Mouse (Mus musculus): ENCODE measurements around the gene Thy1. TPM values are rescaled to one million over a fixed set of nuclear protein-coding genes. Genes with fewer than 3 reads are reported as not detected.

The Thy1 gene
- total RNA-seq, 1 experiment: 10.2 TPM

DNA sequence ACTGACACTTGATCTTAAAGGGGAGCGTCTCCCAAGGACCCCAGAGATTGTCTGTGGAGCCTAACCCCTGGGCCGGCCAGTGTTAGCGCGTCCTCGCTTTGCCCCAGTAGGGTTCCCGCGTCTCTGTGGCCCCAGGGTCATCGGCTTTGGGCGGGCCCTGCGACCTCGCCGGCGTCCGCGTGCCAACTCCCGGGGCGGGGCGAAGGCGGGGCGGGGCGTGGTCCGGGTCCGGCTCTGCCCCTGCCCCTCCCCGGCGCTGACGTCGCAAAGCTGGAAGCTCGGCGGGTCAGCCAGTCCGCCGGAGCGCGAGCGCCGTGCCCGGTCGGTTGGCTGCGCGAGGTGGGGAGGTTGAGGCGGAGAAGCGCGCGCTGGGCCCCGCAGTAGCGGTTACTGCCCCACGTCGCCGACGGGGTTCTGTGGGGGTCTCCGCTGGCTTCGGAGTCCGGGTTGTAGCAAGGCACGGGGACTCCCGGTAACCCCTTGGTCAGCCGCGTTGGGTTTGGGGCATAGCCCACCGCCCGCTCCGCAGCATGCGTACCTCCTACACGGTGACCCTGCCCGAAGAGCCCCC is 41.6 kb downstream of the Thy1 start:
- no peak overlapping the region for H3K27ac ChIP-seq (ENCODE audit: insufficient read depth, low read depth, low read length, poor library complexity, severe bottlenecking)
- TF ChIP-seq HCFC1 (IDR thresholded peaks at IDR 0.05; ENCODE audit: borderline replicate concordance, insufficient read depth, low read length): no peak
- TF ChIP-seq ZNF384 (IDR thresholded peaks at IDR 0.05; ENCODE audit: low read depth, low read length): no peak
- no peak for TF ChIP-seq MAFK (IDR thresholded peaks at IDR 0.05; ENCODE audit: insufficient read depth, low read depth, low read length)
- TF ChIP-seq CHD2 (IDR thresholded peaks at IDR 0.05; ENCODE audit: low read depth, low read length): no peak
- no peak for TF ChIP-seq ZC3H11A (IDR thresholded peaks at IDR 0.05; ENCODE audit: borderline replicate concordance, low read depth, low read length)
- peak overlapping the region; percentile 80 to 87 for H3K4me3 ChIP-seq (ENCODE audit: insufficient read depth in 1 of 2, low read depth in 1 of 2, low read length in 2 of 2, poor library complexity in 1 of 2, severe bottlenecking in 1 of 2)
- peak overlapping the region; percentile 79 for H3K9ac ChIP-seq (ENCODE audit: insufficient read depth, low read depth, low read length, poor library complexity, severe bottlenecking)
- H3K4me1 ChIP-seq (ENCODE audit: control insufficient read depth in 2 of 2, insufficient read depth in 2 of 2, low read length in 2 of 2, poor library complexity in 1 of 2): peaks cover 4 to 22% of the 10 kb centered on the region in 2 experiments
- in situ Hi-C loops (cut with MboI; ENCODE audit: low sequenced_read_pairs in 2 of 2, unreplicated experiment in 2 of 2): no loop called here
- H3K9me3 ChIP-seq (ENCODE audit: control insufficient read depth, insufficient read depth, low read depth, low read length): no peaks in the 10 kb centered on the region
- no peak for DNase-seq (ENCODE audit: low read depth, low spot score)
- H3K36me3 ChIP-seq (ENCODE audit: control insufficient read depth, insufficient read depth, low read length, poor library complexity, severe bottlenecking): no peaks in the 10 kb centered on the region

DNA sequence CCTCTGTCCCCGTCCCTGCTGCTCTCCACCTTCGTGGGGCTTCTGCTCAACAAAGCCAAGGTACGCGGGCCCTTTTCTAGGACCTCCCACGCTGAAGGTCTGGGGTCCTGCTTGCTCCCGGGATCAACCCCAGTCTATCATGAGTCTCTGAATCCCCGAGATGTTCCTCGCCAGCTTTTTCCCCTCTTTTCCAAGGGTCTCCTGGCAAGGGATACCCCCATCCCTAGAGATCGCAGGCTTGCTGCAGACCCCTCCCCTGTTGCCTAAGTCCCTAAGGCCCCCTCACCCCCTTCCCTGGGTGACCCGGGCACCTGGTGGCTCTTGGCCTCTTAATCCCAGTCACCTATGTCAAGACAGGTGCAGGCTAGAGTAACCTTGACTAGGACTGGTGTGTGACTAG is 42.1 kb downstream of the Thy1 start:
- in situ Hi-C loops (cut with MboI; ENCODE audit: low sequenced_read_pairs in 2 of 2, unreplicated experiment in 2 of 2): no loop called here
- DNase-seq (ENCODE audit: low read depth, low spot score): no peak
- Histone ChIP-seq H3K9me3 (ENCODE audit: control insufficient read depth, insufficient read depth, low read depth, low read length) (no peaks in the 10 kb centered on the region), H3K4me1 (ENCODE audit: control insufficient read depth in 2 of 2, insufficient read depth in 2 of 2, low read length in 2 of 2, poor library complexity in 1 of 2) (peaks cover 4 to 27% of the 10 kb centered on the region in 2 experiments), H3K9ac (ENCODE audit: insufficient read depth, low read depth, low read length, poor library complexity, severe bottlenecking) (peak overlapping the region; percentile 79), H3K27ac (ENCODE audit: insufficient read depth, low read depth, low read length, poor library complexity, severe bottlenecking) (no peak overlapping the region), H3K4me3 (ENCODE audit: insufficient read depth in 1 of 2, low read depth in 1 of 2, low read length in 2 of 2, poor library complexity in 1 of 2, severe bottlenecking in 1 of 2) (peak overlapping the region; percentile 80 to 87), H3K36me3 (ENCODE audit: control insufficient read depth, insufficient read depth, low read length, poor library complexity, severe bottlenecking) (no peaks in the 10 kb centered on the region)
- TF ChIP-seq MAFK (IDR thresholded peaks at IDR 0.05; ENCODE audit: insufficient read depth, low read depth, low read length): no peak
- TF ChIP-seq ZNF384 (IDR thresholded peaks at IDR 0.05; ENCODE audit: low read depth, low read length): no peak
- no peak for TF ChIP-seq HCFC1 (IDR thresholded peaks at IDR 0.05; ENCODE audit: borderline replicate concordance, insufficient read depth, low read length)
- no peak for TF ChIP-seq ZC3H11A (IDR thresholded peaks at IDR 0.05; ENCODE audit: borderline replicate concordance, low read depth, low read length)
- no peak for TF ChIP-seq CHD2 (IDR thresholded peaks at IDR 0.05; ENCODE audit: low read depth, low read length)

- Histone ChIP-seq H3K4me1 (ENCODE audit: control insufficient read depth in 2 of 2, insufficient read depth in 2 of 2, low read length in 2 of 2, poor library complexity in 1 of 2) (peaks cover 4 to 27% of the 10 kb centered on the region in 2 experiments), H3K27ac (ENCODE audit: insufficient read depth, low read depth, low read length, poor library complexity, severe bottlenecking) (no peak overlapping the region), H3K4me3 (ENCODE audit: insufficient read depth in 1 of 2, low read depth in 1 of 2, low read length in 2 of 2, poor library complexity in 1 of 2, severe bottlenecking in 1 of 2) (no peak overlapping the region), H3K9me3 (ENCODE audit: control insufficient read depth, insufficient read depth, low read depth, low read length) (no peaks in the 10 kb centered on the region), H3K9ac (ENCODE audit: insufficient read depth, low read depth, low read length, poor library complexity, severe bottlenecking) (no peak overlapping the region), H3K36me3 (ENCODE audit: control insufficient read depth, insufficient read depth, low read length, poor library complexity, severe bottlenecking) (no peaks in the 10 kb centered on the region)
- TF ChIP-seq HCFC1 (IDR thresholded peaks at IDR 0.05; ENCODE audit: borderline replicate concordance, insufficient read depth, low read length): no peak
- no peak for TF ChIP-seq ZC3H11A (IDR thresholded peaks at IDR 0.05; ENCODE audit: borderline replicate concordance, low read depth, low read length)
- no peak for TF ChIP-seq MAFK (IDR thresholded peaks at IDR 0.05; ENCODE audit: insufficient read depth, low read depth, low read length)
- no peak for TF ChIP-seq ZNF384 (IDR thresholded peaks at IDR 0.05; ENCODE audit: low read depth, low read length)
- TF ChIP-seq CHD2 (IDR thresholded peaks at IDR 0.05; ENCODE audit: low read depth, low read length): no peak
- DNase-seq (ENCODE audit: low read depth, low spot score): no peak
- in situ Hi-C loops (cut with MboI; ENCODE audit: low sequenced_read_pairs in 2 of 2, unreplicated experiment in 2 of 2): no loop called here
Measured at GRCm38 (mm10) chr9:44085741-44086665, 42.8 kb downstream of the Thy1 start.

DNA sequence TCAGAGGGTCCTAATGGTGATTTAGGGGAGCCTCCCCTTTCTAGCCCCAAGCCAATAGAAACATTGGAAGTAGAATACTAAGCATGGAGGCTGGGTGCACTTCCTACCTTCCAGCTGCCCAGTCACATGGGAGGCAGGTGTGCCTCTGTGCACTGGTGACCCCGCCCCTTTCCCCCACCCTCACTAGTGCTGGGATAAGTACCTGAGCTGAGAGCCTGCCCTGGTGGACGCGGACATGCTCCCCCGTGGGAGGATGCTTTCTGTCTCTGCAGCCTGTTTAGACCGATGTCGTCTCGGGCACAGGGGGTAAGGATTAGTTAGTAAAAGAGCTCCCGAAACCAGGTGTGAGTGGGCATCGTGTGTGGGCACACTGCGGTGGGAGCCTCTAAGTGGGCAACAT is 43.8 kb downstream of the Thy1 start:
- no peak overlapping the region for H3K4me3 ChIP-seq (ENCODE audit: insufficient read depth in 1 of 2, low read depth in 1 of 2, low read length in 2 of 2, poor library complexity in 1 of 2, severe bottlenecking in 1 of 2)
- DNase-seq (ENCODE audit: low read depth, low spot score): no peak
- H3K36me3 ChIP-seq (ENCODE audit: control insufficient read depth, insufficient read depth, low read length, poor library complexity, severe bottlenecking): no peaks in the 10 kb centered on the region
- H3K9me3 ChIP-seq (ENCODE audit: control insufficient read depth, insufficient read depth, low read depth, low read length): no peaks in the 10 kb centered on the region
- in situ Hi-C loops (cut with MboI; ENCODE audit: low sequenced_read_pairs in 2 of 2, unreplicated experiment in 2 of 2): no loop called here
- TF ChIP-seq HCFC1 (IDR thresholded peaks at IDR 0.05; ENCODE audit: borderline replicate concordance, insufficient read depth, low read length): no peak
- no peak for TF ChIP-seq ZNF384 (IDR thresholded peaks at IDR 0.05; ENCODE audit: low read depth, low read length)
- no peak overlapping the region for H3K27ac ChIP-seq (ENCODE audit: insufficient read depth, low read depth, low read length, poor library complexity, severe bottlenecking)
- H3K4me1 ChIP-seq (ENCODE audit: control insufficient read depth in 2 of 2, insufficient read depth in 2 of 2, low read length in 2 of 2, poor library complexity in 1 of 2): peaks cover 4 to 27% of the 10 kb centered on the region in 2 experiments
- H3K9ac ChIP-seq (ENCODE audit: insufficient read depth, low read depth, low read length, poor library complexity, severe bottlenecking): no peak overlapping the region

Measured in ES-E14 (cell line).